Mouse (Mus musculus): ENCODE data around the gene G6pdx. TPM values are rescaled to one million over a fixed set of nuclear protein-coding genes. Genes with fewer than 3 reads are reported as not detected.

G6pdx gene
- 58.6 and 64.0 TPM in 2 replicates for polyA plus RNA-seq (2015; fragmentation: Nextera tagmentation; extraction: Ambion mirVana)

DNA sequence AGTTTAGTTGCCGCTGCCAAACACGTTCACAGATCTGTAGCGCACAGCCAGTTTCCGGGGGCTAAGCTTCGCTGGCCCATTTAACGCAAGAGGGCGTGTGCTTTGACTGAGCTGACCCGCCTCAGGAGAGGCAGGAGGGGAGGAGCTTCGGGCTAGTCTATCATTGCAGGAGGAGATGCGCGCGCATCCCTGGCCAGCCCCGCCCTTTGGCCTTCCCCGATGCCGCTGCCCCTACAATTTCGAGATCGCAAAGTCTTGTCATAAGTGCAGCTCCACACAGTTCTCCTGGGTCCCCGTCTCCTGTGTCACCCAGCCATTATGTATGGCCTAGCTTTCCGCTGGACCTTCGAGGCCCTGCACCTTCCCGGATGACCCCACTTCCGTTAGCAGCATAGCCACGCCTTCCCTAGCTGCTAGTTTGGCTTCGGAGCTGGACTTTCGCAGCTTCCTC is at the start of gene G6pdx:
TSS of gene G6pdx (minus strand) at position 369 of the 451 bp plus-strand sequence.
- peak within 1 kb of the TSS; percentile 60 for H3K4me2 ChIP-seq (replicated peaks)
- peak within 1 kb of the TSS; percentile 79 for H3K27ac ChIP-seq
- H3K4me3 ChIP-seq (replicated peaks) = peak within 1 kb of the TSS; percentile 52
- H3K27me3 ChIP-seq = no peaks in the 10 kb centered on the region
- no peaks in the 10 kb centered on the region for H3K9me3 ChIP-seq
- H3K9ac ChIP-seq (replicated peaks) = peak within 1 kb of the TSS; percentile 61
- peak; percentile 89 for ATAC-seq
- no peaks in the 10 kb centered on the region for H3K36me3 ChIP-seq
- WGBS = 22% methylated on average over 25 of the region's 25 CpGs
- H3K4me1 ChIP-seq (replicated peaks) = peaks cover 9% of the 10 kb centered on the region

DNA sequence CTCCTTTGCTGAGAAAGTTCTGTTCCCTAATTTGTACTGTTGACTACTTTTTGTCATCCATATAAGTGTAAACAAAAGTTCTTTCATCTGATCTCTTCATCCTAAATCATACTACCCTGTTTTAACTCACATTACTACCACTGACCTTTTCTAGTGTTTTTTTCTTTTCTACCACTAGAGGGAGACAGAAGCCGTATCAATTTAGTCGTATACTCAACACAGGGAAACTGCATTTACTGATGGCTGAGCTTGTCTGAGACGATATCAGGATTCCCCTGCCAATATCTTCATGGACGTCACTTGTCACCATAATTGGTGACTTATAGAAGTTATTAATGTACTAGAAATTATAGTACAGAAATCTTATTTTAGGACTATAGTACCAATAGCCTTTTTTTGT is 23.8 kb upstream of the G6pdx start:
- Histone ChIP-seq H3K9me3 (no peaks in the 10 kb centered on the region), H3K27ac (no peak overlapping the region), H3K36me3 (peaks cover 13% of the 10 kb centered on the region; the same call in 1 of the 2 replicates), H3K27me3 (no peaks in the 10 kb centered on the region), H3K4me1 (replicated peaks) (no peaks in the 10 kb centered on the region), H3K9ac (replicated peaks) (no peak overlapping the region), H3K4me3 (replicated peaks) (no peak overlapping the region), H3K4me2 (replicated peaks) (no peak overlapping the region)
- peak; percentile 65 for ATAC-seq
- WGBS = 13% methylated on average over 4 of the region's 4 CpGs

DNA sequence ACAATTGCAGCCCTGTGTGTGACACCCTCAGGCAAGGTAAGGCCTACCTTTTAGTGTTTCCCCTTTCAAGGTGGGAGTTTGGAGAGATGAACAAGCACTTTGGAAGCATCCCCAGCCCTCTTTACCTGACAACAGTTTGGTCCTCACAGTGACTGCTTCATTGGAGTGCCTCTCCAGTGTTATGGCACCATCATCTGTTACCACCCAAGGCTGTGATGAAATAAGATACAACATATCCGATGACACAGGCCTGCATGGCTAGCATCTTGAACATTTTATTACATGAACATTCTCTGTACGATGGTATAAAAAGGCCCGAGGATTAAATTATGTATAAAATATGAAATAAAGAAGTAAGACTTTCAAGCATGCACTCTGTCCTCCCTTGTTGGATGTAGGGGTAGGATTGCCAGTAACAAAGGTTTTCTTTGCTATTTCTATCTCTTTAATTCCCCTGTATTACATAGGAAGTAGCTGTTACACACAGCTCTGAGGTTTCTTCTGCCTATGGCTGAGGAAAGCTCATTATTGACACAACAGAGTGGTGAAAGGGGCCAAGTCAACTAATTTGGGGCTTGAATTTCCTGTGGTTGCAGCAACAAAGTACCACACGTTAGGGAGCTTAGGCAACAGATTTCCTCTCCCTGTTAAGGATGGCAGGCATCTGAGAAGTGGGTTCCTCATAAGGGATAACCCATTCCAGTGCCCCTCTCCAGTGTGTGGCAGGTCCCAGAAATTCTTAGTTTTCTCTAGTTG is 22.3 kb upstream of the G6pdx start:
- WGBS = 85% methylated on average over 4 of the region's 4 CpGs
- Histone ChIP-seq H3K9ac (replicated peaks) (no peak overlapping the region), H3K4me2 (replicated peaks) (no peak overlapping the region), H3K4me1 (replicated peaks) (no peaks in the 10 kb centered on the region), H3K36me3 (peaks cover 13% of the 10 kb centered on the region; the same call in 1 of the 2 replicates), H3K27ac (no peak overlapping the region), H3K27me3 (no peaks in the 10 kb centered on the region), H3K4me3 (replicated peaks) (no peak overlapping the region), H3K9me3 (no peaks in the 10 kb centered on the region)
- no peak for ATAC-seq

DNA sequence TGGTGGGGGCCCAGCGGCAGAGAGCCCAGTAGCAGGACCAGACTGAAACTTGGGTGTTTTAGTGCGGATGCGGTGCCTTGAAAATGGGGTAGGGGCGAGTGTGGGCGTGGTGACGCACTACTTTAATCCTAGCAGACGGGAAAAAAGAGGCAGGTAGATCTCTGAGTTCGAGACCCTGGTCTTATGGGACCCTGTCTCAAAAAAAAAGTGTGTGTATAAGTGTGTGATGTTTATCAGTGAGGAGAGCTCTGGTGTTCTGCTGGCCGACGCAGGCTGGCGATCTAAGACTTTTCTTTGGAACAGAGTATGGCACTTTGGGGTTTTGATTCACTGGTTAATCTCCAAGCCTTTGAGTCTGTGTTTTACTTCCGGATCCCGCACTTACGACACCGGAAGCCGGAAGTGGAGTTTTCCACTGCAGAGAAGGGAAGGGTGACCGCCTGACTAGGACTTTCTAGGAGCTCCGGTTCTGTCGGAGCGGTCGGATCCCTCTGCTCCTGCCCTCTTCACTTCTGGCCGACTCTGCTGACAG is 362 bp upstream of the G6pdx start:
- peak overlapping the region; percentile 52 for H3K4me3 ChIP-seq (replicated peaks)
- 17% methylated on average over 22 of the region's 22 CpGs for WGBS
- peak; percentile 68 for ATAC-seq
- H3K36me3 ChIP-seq = no peaks in the 10 kb centered on the region; the same call in 1 of the 2 replicates
- peak overlapping the region; percentile 60 for H3K4me2 ChIP-seq (replicated peaks)
- H3K9me3 ChIP-seq = no peaks in the 10 kb centered on the region
- H3K27ac ChIP-seq = peak overlapping the region; percentile 79
- H3K27me3 ChIP-seq = no peaks in the 10 kb centered on the region
- peak overlapping the region; percentile 61 for H3K9ac ChIP-seq (replicated peaks)
- peaks cover 9% of the 10 kb centered on the region for H3K4me1 ChIP-seq (replicated peaks)

DNA sequence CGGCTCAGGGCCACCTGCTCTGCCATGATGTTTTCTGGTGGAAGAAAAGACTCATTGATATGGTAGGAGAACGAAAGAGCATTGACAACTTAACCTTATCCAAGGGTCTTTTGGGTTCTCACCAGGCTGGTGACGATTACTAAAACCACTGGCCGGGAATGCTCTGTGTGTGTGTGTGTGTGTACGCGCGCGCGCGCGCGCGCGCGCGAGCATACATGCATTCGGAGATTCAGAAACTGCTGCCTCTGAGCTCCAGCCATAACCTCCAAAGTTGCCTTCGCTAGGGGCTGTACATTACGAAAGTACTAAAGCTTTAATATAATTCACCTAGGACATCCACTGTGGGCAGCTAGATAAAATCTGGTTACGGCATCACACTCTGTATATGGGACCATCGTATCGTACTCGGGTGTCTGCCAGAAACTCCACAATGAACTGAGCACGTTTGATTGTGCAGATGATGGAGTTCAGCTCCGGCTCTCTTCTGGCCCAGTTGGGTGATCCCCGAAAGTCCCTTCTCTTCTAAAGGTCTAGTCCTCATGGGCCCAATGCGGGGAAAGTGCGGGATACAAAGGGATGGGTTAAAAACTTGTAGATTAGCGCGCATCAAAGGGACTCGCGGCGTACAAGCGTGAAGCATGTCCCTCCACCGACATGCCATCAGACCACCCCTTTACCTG is 708 bp downstream of the G6pdx start:
- no peaks in the 10 kb centered on the region for H3K36me3 ChIP-seq
- no peaks in the 10 kb centered on the region for H3K9me3 ChIP-seq
- H3K27ac ChIP-seq = peak overlapping the region; percentile 79
- WGBS = 34% methylated on average over 35 of the region's 35 CpGs
- ATAC-seq = peak; percentile 53
- no peaks in the 10 kb centered on the region for H3K27me3 ChIP-seq
- peak overlapping the region; percentile 52 for H3K4me3 ChIP-seq (replicated peaks)
- peak overlapping the region; percentile 60 for H3K4me2 ChIP-seq (replicated peaks)
- H3K9ac ChIP-seq (replicated peaks) = peak overlapping the region; percentile 61
- H3K4me1 ChIP-seq (replicated peaks) = peaks cover 9% of the 10 kb centered on the region

DNA sequence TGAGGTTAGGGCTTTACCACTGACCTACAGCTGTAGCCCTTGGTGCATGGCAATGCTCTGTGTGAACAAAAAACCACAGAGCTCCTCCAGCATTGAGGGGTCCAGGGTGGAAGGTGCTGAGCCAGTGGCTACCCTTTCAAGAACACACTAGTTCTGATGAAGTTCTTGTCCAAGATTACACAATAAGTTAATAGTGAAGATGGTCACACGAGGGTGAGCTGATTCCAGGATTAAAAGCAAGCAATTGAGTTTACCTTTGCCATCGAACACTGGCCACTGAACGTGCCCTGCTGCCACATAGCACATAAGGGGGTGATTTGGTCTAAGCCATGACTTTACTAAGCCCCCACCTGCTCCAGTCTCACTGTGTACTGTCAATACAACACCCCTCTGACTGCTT is 1.9 kb downstream of the G6pdx start:
- Histone ChIP-seq H3K9me3 (no peaks in the 10 kb centered on the region), H3K4me1 (replicated peaks) (peaks cover 9% of the 10 kb centered on the region), H3K27ac (no peak overlapping the region), H3K4me2 (replicated peaks) (no peak overlapping the region), H3K9ac (replicated peaks) (no peak overlapping the region), H3K36me3 (no peaks in the 10 kb centered on the region), H3K4me3 (replicated peaks) (no peak overlapping the region), H3K27me3 (no peaks in the 10 kb centered on the region)
- 80% methylated on average over 3 of the region's 3 CpGs for WGBS
- ATAC-seq = no peak

DNA sequence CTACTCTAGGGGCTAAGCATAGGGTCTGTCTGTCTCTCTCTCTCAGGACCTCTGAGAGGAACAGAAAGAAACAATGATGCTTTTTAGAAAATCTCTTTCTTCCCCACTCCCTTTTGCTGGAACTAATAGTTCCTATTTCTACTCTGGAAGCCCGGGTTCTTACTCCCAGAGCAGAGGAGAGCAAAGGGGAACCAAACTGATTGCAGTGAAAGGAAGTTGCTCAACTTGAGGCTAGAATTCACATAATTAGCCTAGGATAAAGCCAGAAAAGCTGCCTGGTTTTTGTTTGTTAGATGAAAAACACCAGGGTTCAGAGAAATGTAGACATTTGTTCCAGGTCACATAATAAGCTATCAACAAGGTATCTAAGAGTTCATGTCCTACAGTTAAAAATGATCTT is 2.7 kb downstream of the G6pdx start:
- Histone ChIP-seq H3K27me3 (no peaks in the 10 kb centered on the region), H3K27ac (no peak overlapping the region), H3K4me3 (replicated peaks) (no peak overlapping the region), H3K9me3 (no peaks in the 10 kb centered on the region), H3K4me1 (replicated peaks) (peaks cover 9% of the 10 kb centered on the region), H3K4me2 (replicated peaks) (no peak overlapping the region), H3K36me3 (no peaks in the 10 kb centered on the region), H3K9ac (replicated peaks) (no peak overlapping the region)
- WGBS = 80% methylated on average over 1 of the region's 1 CpGs
- no peak for ATAC-seq

DNA sequence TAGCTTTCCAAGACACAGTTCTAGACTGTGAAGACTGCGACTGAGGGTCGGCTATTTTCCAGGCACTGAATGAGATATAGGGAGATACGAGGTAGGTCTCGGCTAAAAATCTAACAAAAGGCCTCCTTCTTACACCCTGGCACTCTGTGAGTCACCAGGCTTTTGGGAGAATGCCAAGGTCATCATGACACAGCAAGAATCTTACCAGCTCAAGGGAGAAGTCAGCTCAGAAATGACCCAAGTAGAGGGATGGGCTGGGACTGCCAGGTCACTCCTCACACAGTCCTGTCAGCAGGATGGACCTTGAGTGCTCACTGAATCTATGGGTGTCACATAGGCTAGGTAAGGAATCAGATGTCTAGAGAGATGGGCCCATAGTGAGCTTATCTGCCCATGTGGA is 3.8 kb downstream of the G6pdx start:
- ATAC-seq = no peak
- Histone ChIP-seq H3K4me1 (replicated peaks) (peaks cover 7% of the 10 kb centered on the region), H3K9me3 (no peaks in the 10 kb centered on the region), H3K27me3 (no peaks in the 10 kb centered on the region), H3K4me3 (replicated peaks) (no peak overlapping the region), H3K9ac (replicated peaks) (no peak overlapping the region), H3K4me2 (replicated peaks) (no peak overlapping the region), H3K27ac (no peak overlapping the region), H3K36me3 (no peaks in the 10 kb centered on the region)
- WGBS = 94% methylated on average over 4 of the region's 4 CpGs

DNA sequence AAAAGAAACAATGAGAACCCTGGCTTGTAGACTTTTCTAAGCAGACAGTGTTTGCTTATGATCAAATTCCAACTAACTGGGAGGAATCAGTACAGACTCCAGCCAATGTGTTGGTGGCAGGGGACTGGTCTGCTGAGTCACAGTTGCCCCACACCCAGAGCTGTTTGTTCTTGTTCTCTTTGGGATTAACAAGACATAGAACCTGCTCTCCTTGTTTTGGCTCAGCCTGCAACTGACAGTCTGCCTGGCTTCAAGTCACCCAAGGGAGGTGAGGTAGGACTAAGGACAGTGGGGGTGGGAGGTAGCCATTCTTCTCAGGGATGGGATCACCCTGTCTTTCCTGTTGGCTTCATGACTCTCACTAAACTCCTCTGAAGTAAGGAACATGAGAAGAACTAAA is 4.6 kb downstream of the G6pdx start:
- Histone ChIP-seq H3K4me1 (replicated peaks) (0 out of 2 replicates have a peak, but pooled peaks cover 4% of the 10 kb centered on the region), H3K4me3 (replicated peaks) (no peak overlapping the region), H3K27ac (no peak overlapping the region), H3K9me3 (no peaks in the 10 kb centered on the region), H3K36me3 (no peaks in the 10 kb centered on the region), H3K4me2 (replicated peaks) (no peak overlapping the region), H3K27me3 (no peaks in the 10 kb centered on the region), H3K9ac (replicated peaks) (no peak overlapping the region)
- no peak for ATAC-seq

DNA sequence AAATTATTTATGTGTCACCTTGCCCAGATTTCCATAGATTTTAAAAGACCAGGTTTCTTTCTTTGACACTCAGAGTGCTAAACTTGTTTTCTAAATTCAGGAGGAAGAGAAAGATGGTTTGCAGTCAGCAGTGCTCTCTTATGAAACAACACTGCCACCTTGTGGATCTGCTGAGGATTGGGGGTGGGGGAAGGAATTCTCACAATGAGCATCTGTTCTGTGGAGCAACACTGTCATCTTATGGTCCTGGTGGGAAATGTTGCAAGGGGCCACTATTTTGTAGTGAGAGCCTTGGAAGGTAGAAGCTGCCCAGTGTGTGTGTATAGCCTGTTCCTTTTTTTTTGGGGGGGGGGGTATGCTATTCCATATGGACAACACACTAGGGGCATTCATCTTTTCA is 15.6 kb downstream of the G6pdx start:
- peak; percentile 82 for ATAC-seq
- Histone ChIP-seq H3K36me3 (peaks cover 14% of the 10 kb centered on the region), H3K4me2 (replicated peaks) (no peak overlapping the region), H3K9me3 (no peaks in the 10 kb centered on the region), H3K4me3 (replicated peaks) (no peak overlapping the region), H3K27me3 (no peaks in the 10 kb centered on the region), H3K9ac (replicated peaks) (no peak overlapping the region), H3K4me1 (replicated peaks) (no peaks in the 10 kb centered on the region), H3K27ac (no peak overlapping the region)

DNA sequence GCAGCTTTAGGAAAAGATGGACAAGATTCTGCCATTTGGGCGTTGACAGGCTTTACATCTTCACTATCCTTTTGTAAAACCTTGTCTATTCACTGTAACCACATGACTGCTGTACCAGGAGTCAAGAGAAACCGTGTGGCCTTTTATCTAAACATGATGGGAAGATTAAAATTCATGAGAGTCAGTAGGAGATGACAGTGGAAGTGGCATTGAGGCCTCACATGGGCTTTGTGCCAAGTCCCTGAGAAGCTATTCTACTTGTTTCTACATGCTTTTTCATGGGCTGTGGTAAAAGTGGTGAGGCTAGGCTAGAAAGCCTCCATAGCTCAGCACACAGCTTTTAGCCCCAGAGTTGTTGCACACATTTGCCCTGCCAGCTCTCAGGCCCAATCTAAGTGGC is 20.7 kb downstream of the G6pdx start:
- 49% methylated on average over 2 of the region's 2 CpGs for WGBS
- no peak for ATAC-seq
- Histone ChIP-seq H3K4me3 (replicated peaks) (no peak overlapping the region), H3K27me3 (no peaks in the 10 kb centered on the region), H3K4me1 (replicated peaks) (no peaks in the 10 kb centered on the region), H3K36me3 (peaks cover 14% of the 10 kb centered on the region), H3K27ac (no peak overlapping the region), H3K9me3 (no peaks in the 10 kb centered on the region), H3K9ac (replicated peaks) (no peak overlapping the region), H3K4me2 (replicated peaks) (no peak overlapping the region)

DNA sequence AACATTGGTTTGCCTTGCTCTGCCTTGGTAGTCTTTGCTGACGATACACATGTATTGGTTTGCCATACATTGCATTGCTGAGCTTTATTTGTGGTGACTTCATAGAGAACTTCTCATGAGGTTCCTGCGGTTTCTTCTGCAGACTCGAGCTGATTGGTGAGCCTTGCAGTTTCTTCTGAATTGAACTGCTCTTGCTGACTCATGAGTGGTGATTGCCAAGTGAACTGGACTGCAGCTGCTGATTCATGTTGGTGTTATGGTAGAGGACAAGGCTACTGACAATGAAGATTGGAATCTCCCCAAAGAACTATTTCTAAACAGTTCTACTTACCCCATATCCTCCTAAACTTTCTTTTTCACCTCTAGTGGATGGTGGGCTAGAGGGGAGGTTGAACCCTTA is 28.9 kb downstream of the G6pdx start:
- WGBS = 81% methylated on average over 3 of the region's 3 CpGs
- H3K36me3 ChIP-seq = no peaks in the 10 kb centered on the region
- H3K4me3 ChIP-seq (replicated peaks) = no peak overlapping the region
- H3K4me2 ChIP-seq (replicated peaks) = no peak overlapping the region
- H3K4me1 ChIP-seq (replicated peaks) = no peaks in the 10 kb centered on the region
- no peaks in the 10 kb centered on the region; the same call in 1 of the 2 replicates for H3K9me3 ChIP-seq
- no peak overlapping the region for H3K27ac ChIP-seq
- no peaks in the 10 kb centered on the region for H3K27me3 ChIP-seq
- ATAC-seq = no peak
- H3K9ac ChIP-seq (replicated peaks) = no peak overlapping the region
